Mouse (Mus musculus): ENCODE results near the gene Gm36210.

DNA sequence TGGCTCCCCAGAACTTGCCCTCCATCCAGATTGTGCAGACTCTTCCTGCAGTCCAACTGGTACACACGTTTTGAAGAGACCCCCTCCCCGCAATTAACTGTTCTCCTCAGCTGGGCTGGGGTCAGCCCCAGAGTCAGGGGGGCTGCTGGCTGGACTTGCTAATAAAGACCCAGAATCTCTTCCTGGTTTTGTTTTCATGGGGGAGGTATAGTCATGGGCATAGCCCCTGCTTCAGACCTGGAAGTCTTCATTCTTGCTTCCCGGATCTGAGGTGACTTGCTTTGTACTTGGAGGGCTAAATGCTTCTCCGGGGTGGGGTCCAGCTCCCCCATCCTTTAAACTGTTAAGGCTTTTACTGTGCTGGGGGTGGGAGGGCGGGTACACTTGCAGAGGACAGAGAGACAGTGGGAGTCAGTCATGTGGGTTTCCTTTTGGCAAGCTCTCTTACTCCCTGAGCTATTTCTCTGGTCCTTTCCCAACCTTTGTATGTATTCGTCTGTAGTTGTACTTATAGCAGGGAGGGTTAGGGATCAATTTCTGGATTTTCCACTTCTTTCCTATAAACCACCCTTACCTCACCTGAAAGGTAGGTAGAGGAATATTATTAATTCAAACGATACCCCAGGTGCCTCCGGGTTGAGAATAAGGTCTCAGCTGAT is 15.6 kb upstream of the Gm36210 start, which contains the start of gene Nat14:
- TF ChIP-seq CTCF (IDR thresholded peaks at IDR 0.05) (no peak), EP300 (IDR thresholded peaks at IDR 0.05) (no peak)

Measured in lung, postnatal 0 days (tissue).